Mouse (Mus musculus): ENCODE results near the gene Faf2. TPM values are rescaled to one million over a fixed set of nuclear protein-coding genes. Genes with fewer than 3 reads are reported as not detected.

Gene Faf2
- polyA plus RNA-seq, 1 experiment from 2014 or later: 70.2 TPM

GRCm38 (mm10) chr13:54589996-54590951 lies 31.3 kb upstream of the Faf2 start, which contains the start of the genes Nop16 and Higd2a:
Nop16 (minus strand) TSS chr13:54590090.
Higd2a (plus strand) TSS chr13:54590207.
- Histone ChIP-seq H3K27me3 (replicated peaks) (no peaks in the 10 kb centered on the region), H3K4me2 (peak within 1 kb of the TSS; percentile 67), H3K9me3 (no peaks in the 10 kb centered on the region), H3K4me3 (peak within 1 kb of the TSS; percentile 86), H3K9ac (peak within 1 kb of the TSS; percentile 89), H3K4me1 (peaks cover 30% of the 10 kb centered on the region), H3K27ac (peak within 1 kb of the TSS; percentile 93), H3K36me3 (replicated peaks) (peaks cover 14% of the 10 kb centered on the region)
- WGBS: under 1% methylated on average over 51 of the region's 51 CpGs
- ATAC-seq (replicated peaks): peak; percentile 97

- peaks cover 30% of the 10 kb centered on the region for H3K4me1 ChIP-seq
Measured at GRCm38 (mm10) chr13:54591776-54592356, 29.7 kb upstream of the Faf2 start.

GRCm38 (mm10) chr13:54593617-54594016 lies 28.0 kb upstream of the Faf2 start:
- Histone ChIP-seq H3K27ac (no peak overlapping the region), H3K4me1 (peaks cover 26% of the 10 kb centered on the region), H3K27me3 (replicated peaks) (no peaks in the 10 kb centered on the region), H3K4me3 (no peak overlapping the region), H3K9me3 (no peaks in the 10 kb centered on the region), H3K4me2 (no peak overlapping the region), H3K9ac (no peak overlapping the region), H3K36me3 (replicated peaks) (no peaks in the 10 kb centered on the region; the same call in 1 of the 2 replicates)
- 92% methylated on average over 11 of the region's 11 CpGs for WGBS
- no peak for ATAC-seq (replicated peaks)

More at GRCm38 (mm10) chr13:54591776-54592356, 29.7 kb upstream of the Faf2 start:
- no peak overlapping the region for H3K27ac ChIP-seq
- peaks cover 8% of the 10 kb centered on the region for H3K36me3 ChIP-seq (replicated peaks)
- H3K4me2 ChIP-seq: peak overlapping the region; percentile 67
- H3K27me3 ChIP-seq (replicated peaks): no peaks in the 10 kb centered on the region
- no peak overlapping the region for H3K9ac ChIP-seq
- no peak for ATAC-seq (replicated peaks)
- H3K4me3 ChIP-seq: peak overlapping the region; percentile 86
- H3K9me3 ChIP-seq: no peaks in the 10 kb centered on the region
- WGBS: 91% methylated on average over 8 of the region's 8 CpGs

GRCm38 (mm10) chr13:54596107-54596690 lies 25.4 kb upstream of the Faf2 start:
- Histone ChIP-seq H3K27me3 (replicated peaks) (no peaks in the 10 kb centered on the region), H3K4me2 (no peak overlapping the region), H3K36me3 (replicated peaks) (peaks cover 8% of the 10 kb centered on the region; the same call in 1 of the 2 replicates), H3K9me3 (no peaks in the 10 kb centered on the region), H3K4me1 (peaks cover 15% of the 10 kb centered on the region), H3K4me3 (no peak overlapping the region), H3K27ac (no peak overlapping the region), H3K9ac (no peak overlapping the region)
- ATAC-seq (replicated peaks): no peak
- WGBS: 85% methylated on average over 8 of the region's 8 CpGs

- 72% methylated on average over 5 of the region's 5 CpGs for WGBS
- Histone ChIP-seq H3K9me3 (no peaks in the 10 kb centered on the region), H3K27me3 (replicated peaks) (no peaks in the 10 kb centered on the region), H3K36me3 (replicated peaks) (peaks cover 8% of the 10 kb centered on the region; the same call in 1 of the 2 replicates), H3K4me3 (no peak overlapping the region), H3K9ac (no peak overlapping the region), H3K4me2 (no peak overlapping the region), H3K27ac (no peak overlapping the region), H3K4me1 (peaks cover 8% of the 10 kb centered on the region)
- ATAC-seq (replicated peaks): no peak
Measured at GRCm38 (mm10) chr13:54596870-54597269, 24.7 kb upstream of the Faf2 start.

- 91% methylated on average over 12 of the region's 12 CpGs for WGBS
- Histone ChIP-seq H3K4me1 (0 out of 2 replicates have a peak, but pooled peaks cover 7% of the 10 kb centered on the region), H3K9me3 (no peaks in the 10 kb centered on the region), H3K4me2 (no peak overlapping the region), H3K4me3 (no peak overlapping the region), H3K27me3 (replicated peaks) (no peaks in the 10 kb centered on the region; the same call in 1 of the 2 replicates), H3K36me3 (replicated peaks) (peaks cover 12% of the 10 kb centered on the region; the same call in 1 of the 2 replicates), H3K27ac (no peak overlapping the region), H3K9ac (no peak overlapping the region)
- ATAC-seq (replicated peaks): no peak
Measured at GRCm38 (mm10) chr13:54598622-54599143, 22.9 kb upstream of the Faf2 start.

GRCm38 (mm10) chr13:54602639-54603111 lies 18.9 kb upstream of the Faf2 start:
- no peak overlapping the region for H3K27ac ChIP-seq
- 0 out of 2 replicates have a peak, but pooled peaks cover 7% of the 10 kb centered on the region for H3K4me1 ChIP-seq
- no peak overlapping the region for H3K9ac ChIP-seq
- H3K4me2 ChIP-seq: no peak overlapping the region
- no peaks in the 10 kb centered on the region for H3K9me3 ChIP-seq
- ATAC-seq (replicated peaks): no peak
- no peaks in the 10 kb centered on the region; the same call in 1 of the 2 replicates for H3K27me3 ChIP-seq (replicated peaks)
- peaks cover 18% of the 10 kb centered on the region; the same call in 1 of the 2 replicates for H3K36me3 ChIP-seq (replicated peaks)
- 63% methylated on average over 3 of the region's 3 CpGs for WGBS
- H3K4me3 ChIP-seq: no peak overlapping the region

GRCm38 (mm10) chr13:54603501-54603900 lies 18.1 kb upstream of the Faf2 start:
- peaks cover 18% of the 10 kb centered on the region; the same call in 1 of the 2 replicates for H3K36me3 ChIP-seq (replicated peaks)
- no peak overlapping the region for H3K27ac ChIP-seq
- no peak overlapping the region for H3K4me2 ChIP-seq
- no peaks in the 10 kb centered on the region for H3K9me3 ChIP-seq
- no peak overlapping the region for H3K4me3 ChIP-seq
- H3K9ac ChIP-seq: no peak overlapping the region
- peaks cover 13% of the 10 kb centered on the region for H3K4me1 ChIP-seq
- ATAC-seq (replicated peaks): no peak
- no peaks in the 10 kb centered on the region; the same call in 1 of the 2 replicates for H3K27me3 ChIP-seq (replicated peaks)

GRCm38 (mm10) chr13:54604221-54604620 lies 17.4 kb upstream of the Faf2 start:
- H3K4me1 ChIP-seq: peaks cover 20% of the 10 kb centered on the region
- H3K36me3 ChIP-seq (replicated peaks): peaks cover 16% of the 10 kb centered on the region; the same call in 1 of the 2 replicates
- 42% methylated on average over 4 of the region's 4 CpGs for WGBS
- no peak overlapping the region for H3K27ac ChIP-seq
- H3K9me3 ChIP-seq: no peaks in the 10 kb centered on the region
- no peak overlapping the region for H3K4me3 ChIP-seq
- ATAC-seq (replicated peaks): no peak
- no peak overlapping the region for H3K4me2 ChIP-seq
- H3K9ac ChIP-seq: no peak overlapping the region
- no peaks in the 10 kb centered on the region; the same call in 1 of the 2 replicates for H3K27me3 ChIP-seq (replicated peaks)

GRCm38 (mm10) chr13:54605426-54605825 lies 16.2 kb upstream of the Faf2 start:
- no peak overlapping the region for H3K9ac ChIP-seq
- no peak overlapping the region for H3K27ac ChIP-seq
- ATAC-seq (replicated peaks): no peak
- H3K27me3 ChIP-seq (replicated peaks): no peaks in the 10 kb centered on the region; the same call in 1 of the 2 replicates
- H3K4me3 ChIP-seq: no peak overlapping the region
- no peaks in the 10 kb centered on the region for H3K9me3 ChIP-seq
- peaks cover 11% of the 10 kb centered on the region; the same call in 1 of the 2 replicates for H3K36me3 ChIP-seq (replicated peaks)
- no peak overlapping the region for H3K4me2 ChIP-seq
- WGBS: 82% methylated on average over 5 of the region's 5 CpGs
- H3K4me1 ChIP-seq: peaks cover 31% of the 10 kb centered on the region

GRCm38 (mm10) chr13:54607204-54607603 lies 14.4 kb upstream of the Faf2 start:
- no peak for ATAC-seq (replicated peaks)
- no peak overlapping the region for H3K4me3 ChIP-seq
- no peak overlapping the region for H3K27ac ChIP-seq
- H3K9ac ChIP-seq: no peak overlapping the region
- WGBS: 75% methylated on average over 5 of the region's 5 CpGs
- H3K36me3 ChIP-seq (replicated peaks): peaks cover 11% of the 10 kb centered on the region; the same call in 1 of the 2 replicates
- no peaks in the 10 kb centered on the region for H3K9me3 ChIP-seq
- H3K4me1 ChIP-seq: peaks cover 37% of the 10 kb centered on the region
- no peak overlapping the region for H3K4me2 ChIP-seq
- H3K27me3 ChIP-seq (replicated peaks): no peaks in the 10 kb centered on the region; the same call in 1 of the 2 replicates

Data from midbrain, embryonic 15.5 days (tissue).